Mouse (Mus musculus): Measurements from ENCODE around the gene Sned1. TPM values are rescaled to one million over a fixed set of nuclear protein-coding genes. Genes with fewer than 3 reads are reported as not detected.

The Sned1 gene
- polyA plus RNA-seq, 1 experiment from 2014 or later: 9.6 TPM

- Histone ChIP-seq H3K4me3 (no peak overlapping the region), H3K9me3 (no peaks in the 10 kb centered on the region), H3K36me3 (replicated peaks) (no peaks in the 10 kb centered on the region), H3K27me3 (replicated peaks; ENCODE audit: low read depth, poor library complexity, severe bottlenecking) (0 out of 2 replicates have a peak, but pooled peaks cover 6% of the 10 kb centered on the region), H3K4me1 (peaks cover 81% of the 10 kb centered on the region), H3K27ac (replicated peaks) (peak overlapping the region; percentile 69)
- WGBS: 29% methylated on average over 5 of the region's 5 CpGs
- DNase-seq (ENCODE audit: low spot score): peak; percentile 52
These were observed 21.0 kb upstream of the Sned1 start for GRCm38 (mm10) chr1:93214612-93215011.

- H3K27ac ChIP-seq (replicated peaks): peak overlapping the region; percentile 63
- H3K9me3 ChIP-seq: no peaks in the 10 kb centered on the region
- H3K36me3 ChIP-seq (replicated peaks): no peaks in the 10 kb centered on the region
- no peak overlapping the region for H3K4me3 ChIP-seq
- H3K27me3 ChIP-seq (replicated peaks; ENCODE audit: low read depth, poor library complexity, severe bottlenecking): 0 out of 2 replicates have a peak, but pooled peaks cover 6% of the 10 kb centered on the region
- DNase-seq (ENCODE audit: low spot score): no peak
- 67% methylated on average over 9 of the region's 9 CpGs for WGBS
- peaks cover 79% of the 10 kb centered on the region for H3K4me1 ChIP-seq
These were observed 18.7 kb upstream of the Sned1 start for GRCm38 (mm10) chr1:93216839-93217497.

- Histone ChIP-seq H3K4me1 (peaks cover 73% of the 10 kb centered on the region), H3K27me3 (replicated peaks; ENCODE audit: low read depth, poor library complexity, severe bottlenecking) (0 out of 2 replicates have a peak, but pooled peaks cover 11% of the 10 kb centered on the region), H3K9me3 (no peaks in the 10 kb centered on the region), H3K4me3 (no peak overlapping the region), H3K36me3 (replicated peaks) (no peaks in the 10 kb centered on the region), H3K27ac (replicated peaks) (peak overlapping the region; percentile 27)
- DNase-seq (ENCODE audit: low spot score): no peak
- 36% methylated on average over 7 of the region's 7 CpGs for WGBS
These were observed 18.1 kb upstream of the Sned1 start for GRCm38 (mm10) chr1:93217530-93217929.

DNA sequence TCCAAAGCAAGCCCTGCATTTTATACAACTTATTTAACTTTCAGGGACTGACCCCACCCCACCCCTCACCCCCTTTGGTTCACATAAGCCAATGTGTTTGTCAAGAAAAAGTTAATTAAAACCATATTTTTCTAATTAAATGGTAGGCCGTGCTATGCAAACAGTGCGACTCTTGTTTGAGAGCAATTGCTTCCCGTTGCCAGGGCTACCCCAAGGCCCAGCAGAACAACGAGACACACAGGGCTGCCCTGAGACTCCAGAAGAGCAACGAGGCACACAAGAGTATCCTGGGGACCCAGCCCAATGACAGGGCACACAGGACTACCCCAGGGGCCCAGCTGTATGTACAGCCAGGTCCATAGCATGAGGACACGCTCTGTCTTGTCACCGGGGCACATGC is 14.9 kb upstream of the Sned1 start:
- H3K27ac ChIP-seq (replicated peaks): peak overlapping the region; percentile 88
- no peak overlapping the region for H3K4me3 ChIP-seq
- DNase-seq (ENCODE audit: low spot score): peak; percentile 75

DNA sequence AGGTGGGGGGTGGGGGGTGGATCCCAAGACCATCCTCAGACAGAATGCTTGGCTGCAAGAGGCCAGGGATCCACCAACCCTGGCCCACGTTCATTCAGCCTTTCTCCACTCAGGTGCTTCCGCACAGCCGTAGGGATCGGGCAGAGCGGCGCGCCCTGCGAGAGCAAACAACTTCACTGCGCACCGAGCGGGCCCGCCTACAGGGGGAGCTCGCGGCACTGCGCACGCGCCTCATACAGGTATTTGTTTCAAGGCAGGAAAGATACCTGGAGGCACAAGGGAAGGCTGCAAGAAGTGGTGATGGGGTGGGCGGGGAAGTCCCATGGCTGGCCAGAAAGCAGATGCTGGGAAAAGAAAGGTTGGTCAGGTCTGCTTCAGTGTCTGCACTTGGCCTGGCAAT is 11.7 kb upstream of the Sned1 start:
- Histone ChIP-seq H3K36me3 (replicated peaks) (no peaks in the 10 kb centered on the region), H3K27me3 (replicated peaks; ENCODE audit: low read depth, poor library complexity, severe bottlenecking) (peaks cover 32% of the 10 kb centered on the region), H3K9me3 (no peaks in the 10 kb centered on the region), H3K4me3 (no peak overlapping the region), H3K4me1 (peaks cover 58% of the 10 kb centered on the region), H3K27ac (replicated peaks) (no peak overlapping the region)
- WGBS: 5% methylated on average over 18 of the region's 18 CpGs
- peak; percentile 77 for DNase-seq (ENCODE audit: low spot score)

More for the DNA sequence above, 14.9 kb upstream of the Sned1 start:
- peaks cover 38% of the 10 kb centered on the region for H3K27me3 ChIP-seq (replicated peaks; ENCODE audit: low read depth, poor library complexity, severe bottlenecking)
- no peaks in the 10 kb centered on the region for H3K36me3 ChIP-seq (replicated peaks)
- WGBS: 44% methylated on average over 7 of the region's 7 CpGs
- peaks cover 71% of the 10 kb centered on the region for H3K4me1 ChIP-seq
- H3K9me3 ChIP-seq: no peaks in the 10 kb centered on the region

DNA sequence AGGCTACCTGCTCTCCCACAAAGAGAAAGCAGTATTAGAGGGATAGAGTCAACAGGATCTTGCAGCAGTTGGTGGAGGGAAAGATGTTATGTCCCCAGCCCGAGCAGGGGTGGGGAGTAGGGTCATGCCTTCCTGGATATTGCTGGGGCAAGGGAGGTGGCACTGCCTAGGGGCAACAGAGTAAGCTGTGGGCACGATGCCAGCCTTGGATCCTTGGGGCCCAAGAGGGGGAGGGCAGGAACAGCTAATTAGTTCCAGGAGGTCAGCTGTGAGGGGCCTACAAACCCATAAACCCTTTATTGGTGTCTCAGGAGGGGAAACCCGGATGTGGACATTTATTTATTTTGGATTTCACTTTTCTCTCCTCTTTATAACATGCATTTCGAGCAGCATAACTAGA is 10.4 kb upstream of the Sned1 start:
- Histone ChIP-seq H3K27me3 (replicated peaks; ENCODE audit: low read depth, poor library complexity, severe bottlenecking) (peaks cover 32% of the 10 kb centered on the region), H3K4me3 (no peak overlapping the region), H3K27ac (replicated peaks) (peak overlapping the region; percentile 65), H3K4me1 (peaks cover 54% of the 10 kb centered on the region), H3K36me3 (replicated peaks) (no peaks in the 10 kb centered on the region), H3K9me3 (no peaks in the 10 kb centered on the region)
- peak; percentile 23 for DNase-seq (ENCODE audit: low spot score)
- WGBS: 41% methylated on average over 4 of the region's 4 CpGs

GRCm38 (mm10) chr1:93225731-93226520 is 9.7 kb upstream of the Sned1 start:
- DNase-seq (ENCODE audit: low spot score): no peak
- peaks cover 47% of the 10 kb centered on the region for H3K4me1 ChIP-seq
- no peak overlapping the region for H3K4me3 ChIP-seq

DNA sequence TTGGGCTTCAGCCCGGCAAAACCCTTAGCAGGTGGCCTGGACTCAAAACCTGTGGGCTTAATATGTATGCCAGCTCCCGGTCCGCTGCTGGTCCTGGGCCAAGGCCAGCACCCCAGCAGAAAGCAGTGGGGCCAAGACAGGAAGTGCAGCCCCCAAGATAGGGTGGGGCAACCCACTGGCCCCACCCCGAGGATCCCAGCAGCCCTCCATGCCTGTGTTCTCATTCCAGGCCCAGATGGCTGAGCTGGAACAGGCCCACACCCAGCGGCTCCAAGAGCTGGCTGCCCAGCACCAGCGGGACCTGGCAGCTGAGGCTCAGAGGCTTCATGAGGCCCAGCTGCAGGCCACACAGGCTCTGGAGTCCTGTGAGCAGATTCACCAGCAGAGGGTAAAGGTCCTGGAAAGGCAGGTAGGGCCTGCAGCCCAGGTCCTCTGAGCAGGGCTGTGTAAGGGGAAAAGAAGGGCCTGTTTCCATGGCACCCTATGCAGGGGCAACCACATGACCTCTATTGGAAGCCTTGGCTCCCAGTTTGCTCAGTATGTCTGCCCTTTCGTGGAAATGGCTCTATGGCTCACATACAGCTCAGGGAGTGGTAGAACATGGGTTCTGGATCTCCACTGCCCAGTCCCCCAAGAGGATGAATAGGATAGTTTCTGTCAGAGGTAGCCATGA is 8.2 kb upstream of the Sned1 start:
- H3K4me3 ChIP-seq: no peak overlapping the region
- 89% methylated on average over 7 of the region's 7 CpGs for WGBS
- peaks cover 43% of the 10 kb centered on the region for H3K4me1 ChIP-seq
- H3K27ac ChIP-seq (replicated peaks): peak overlapping the region; percentile 61
- no peaks in the 10 kb centered on the region for H3K36me3 ChIP-seq (replicated peaks)
- DNase-seq (ENCODE audit: low spot score): no peak
- peaks cover 28% of the 10 kb centered on the region for H3K27me3 ChIP-seq (replicated peaks; ENCODE audit: low read depth, poor library complexity, severe bottlenecking)
- no peaks in the 10 kb centered on the region for H3K9me3 ChIP-seq

More at GRCm38 (mm10) chr1:93225731-93226520, 9.7 kb upstream of the Sned1 start:
- Histone ChIP-seq H3K36me3 (replicated peaks) (no peaks in the 10 kb centered on the region), H3K27me3 (replicated peaks; ENCODE audit: low read depth, poor library complexity, severe bottlenecking) (peaks cover 32% of the 10 kb centered on the region), H3K27ac (replicated peaks) (peak overlapping the region; percentile 70), H3K9me3 (no peaks in the 10 kb centered on the region)
- 83% methylated on average over 5 of the region's 5 CpGs for WGBS

GRCm38 (mm10) chr1:93227976-93228365 is 7.7 kb upstream of the Sned1 start:
- DNase-seq (ENCODE audit: low spot score): no peak
- Histone ChIP-seq H3K9me3 (no peaks in the 10 kb centered on the region), H3K27me3 (replicated peaks; ENCODE audit: low read depth, poor library complexity, severe bottlenecking) (peaks cover 23% of the 10 kb centered on the region), H3K36me3 (replicated peaks) (no peaks in the 10 kb centered on the region), H3K27ac (replicated peaks) (no peak overlapping the region; the same call in 1 of the 2 replicates), H3K4me3 (no peak overlapping the region), H3K4me1 (peaks cover 49% of the 10 kb centered on the region)
- 93% methylated on average over 7 of the region's 7 CpGs for WGBS

DNA sequence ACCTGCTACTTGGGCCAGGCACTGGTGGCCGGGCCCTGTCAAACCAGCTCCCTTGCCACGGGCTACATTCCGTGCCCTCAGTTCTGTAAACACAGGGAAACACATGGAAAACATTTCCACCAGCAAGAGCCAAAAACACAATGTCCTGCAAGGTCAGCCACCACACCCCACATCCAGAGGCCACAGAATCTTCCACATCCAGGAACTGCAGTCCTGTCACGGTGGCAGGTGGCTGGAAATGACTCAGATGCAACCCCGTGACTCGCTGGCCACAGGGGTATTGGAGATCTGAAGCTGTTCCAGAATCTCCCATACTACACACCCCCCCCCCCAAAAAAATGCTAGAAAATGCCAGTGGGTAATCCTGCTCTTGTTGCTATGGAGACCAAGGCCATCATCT is 6.4 kb upstream of the Sned1 start:
- Histone ChIP-seq H3K9me3 (no peaks in the 10 kb centered on the region), H3K4me1 (peaks cover 51% of the 10 kb centered on the region), H3K27ac (replicated peaks) (no peak overlapping the region), H3K27me3 (replicated peaks; ENCODE audit: low read depth, poor library complexity, severe bottlenecking) (peaks cover 22% of the 10 kb centered on the region), H3K36me3 (replicated peaks) (no peaks in the 10 kb centered on the region), H3K4me3 (no peak overlapping the region)
- DNase-seq (ENCODE audit: low spot score): no peak
- 86% methylated on average over 6 of the region's 6 CpGs for WGBS

- Histone ChIP-seq H3K9me3 (no peaks in the 10 kb centered on the region), H3K4me1 (peaks cover 51% of the 10 kb centered on the region), H3K4me3 (no peak overlapping the region), H3K27me3 (replicated peaks; ENCODE audit: low read depth, poor library complexity, severe bottlenecking) (peaks cover 22% of the 10 kb centered on the region), H3K27ac (replicated peaks) (no peak overlapping the region), H3K36me3 (replicated peaks) (no peaks in the 10 kb centered on the region)
- DNase-seq (ENCODE audit: low spot score): no peak
- 85% methylated on average over 4 of the region's 4 CpGs for WGBS
These were observed 6.0 kb upstream of the Sned1 start for GRCm38 (mm10) chr1:93229626-93230025.

DNA sequence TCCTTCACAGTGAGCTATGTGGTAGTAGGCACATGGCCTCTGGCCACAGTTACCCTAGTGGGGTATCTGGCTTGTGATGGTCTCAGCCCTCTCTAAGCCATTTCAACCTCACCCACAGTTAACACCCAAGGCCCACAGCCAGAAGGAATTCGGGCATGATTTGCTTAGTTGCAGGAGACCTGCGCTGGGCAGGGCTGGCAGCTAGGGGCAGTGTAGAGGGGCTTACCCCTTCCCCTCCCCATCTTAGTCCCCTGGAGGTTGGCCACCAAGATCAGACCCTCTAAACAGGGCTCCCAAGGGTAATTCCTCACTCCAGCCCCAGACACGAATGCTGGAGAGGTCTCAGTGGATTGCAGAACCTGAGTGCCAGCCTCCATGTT is 894 bp downstream of the Sned1 start:
- peak overlapping the region; percentile 81; the same call in 1 of the 2 replicates for H3K27ac ChIP-seq (replicated peaks)
- 12% methylated on average over 3 of the region's 3 CpGs for WGBS
- DNase-seq (ENCODE audit: low spot score): peak; percentile 57
- H3K27me3 ChIP-seq (replicated peaks; ENCODE audit: low read depth, poor library complexity, severe bottlenecking): peaks cover 53% of the 10 kb centered on the region
- no peaks in the 10 kb centered on the region for H3K9me3 ChIP-seq
- H3K36me3 ChIP-seq (replicated peaks): no peaks in the 10 kb centered on the region
- H3K4me3 ChIP-seq: peak overlapping the region; percentile 73
- H3K4me1 ChIP-seq: peaks cover 52% of the 10 kb centered on the region

All from embryonic facial prominence, embryonic 10.5 days (tissue).